In the genomic region with DNA sequence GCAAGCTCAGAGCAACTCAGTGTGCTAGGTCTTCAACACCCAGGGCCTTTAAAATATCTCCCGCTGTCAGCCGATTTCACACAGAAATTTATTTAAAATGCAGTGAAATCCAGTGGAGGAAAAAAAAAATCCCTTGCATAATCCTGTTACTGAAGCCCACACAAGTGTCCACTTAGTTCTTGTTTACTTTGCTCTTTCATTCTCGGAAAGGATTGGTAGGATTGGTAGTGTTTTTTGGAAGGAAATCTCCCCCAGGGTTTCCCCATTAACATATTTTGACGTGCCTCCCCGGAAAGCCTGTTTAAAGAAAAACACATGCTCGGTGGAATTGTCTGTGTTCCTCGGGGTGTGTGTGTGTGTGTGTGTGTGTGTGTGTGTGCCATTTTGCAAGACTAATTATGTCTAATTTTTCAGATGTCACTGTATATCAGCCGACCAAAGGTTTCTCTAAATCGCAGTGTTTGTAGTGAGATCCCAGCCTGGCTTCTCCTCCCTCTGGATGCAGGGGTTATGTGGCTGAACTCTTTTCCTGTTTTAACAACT, we compare ENCODE assay signal across 8 mouse cellular contexts. TPM values are rescaled to one million over a fixed set of nuclear protein-coding genes. Genes with fewer than 3 reads are reported as not detected.
A peak's percentile ranks its signal among the peaks of the same experiment; 100 is the strongest.
DNase-seq lines count a peak whose midpoint lies in the region; ATAC-seq and TF ChIP-seq lines count a peak whose summit lies in the region.

No protein-coding gene starts in this region.

- TF ChIP-seq EP300 in lung, postnatal 0 days (IDR thresholded peaks at IDR 0.05): peak; percentile 61

- no peak for TF ChIP-seq POLR2A in kidney, adult 2 months (IDR thresholded peaks at IDR 0.05; ENCODE audit: low read depth, low read length)

- H3K9ac ChIP-seq in hindbrain, embryonic 11.5 days (ENCODE audit: low read depth, low read length): peak overlapping the region; percentile 49
- H3K9ac ChIP-seq in lung, postnatal 0 days (replicated peaks; ENCODE audit: low read depth): peak overlapping the region; percentile 46

- no peaks in the 10 kb centered on the region for H3K9me3 ChIP-seq in hindbrain, embryonic 11.5 days (ENCODE audit: control insufficient read depth, low read length)
- H3K9me3 ChIP-seq in lung, postnatal 0 days (ENCODE audit: low read length): no peaks in the 10 kb centered on the region

- no peak overlapping the region; the same call in 1 of the 2 replicates for H3K27ac ChIP-seq in kidney, adult 2 months (ENCODE audit: insufficient read depth, low read depth, low read length)
- no peak overlapping the region for H3K27ac ChIP-seq in hindbrain, embryonic 11.5 days (ENCODE audit: low read depth, low read length)
- peak overlapping the region; percentile 80 for H3K27ac ChIP-seq in lung, postnatal 0 days (ENCODE audit: low read length)

- H3K27me3 ChIP-seq in kidney, adult 2 months (replicated peaks; ENCODE audit: control insufficient read depth, insufficient read depth, low read length): no peaks in the 10 kb centered on the region
- H3K27me3 ChIP-seq in hindbrain, embryonic 11.5 days (ENCODE audit: control insufficient read depth, insufficient read depth, low read length): no peaks in the 10 kb centered on the region
- H3K27me3 ChIP-seq in lung, postnatal 0 days (replicated peaks; ENCODE audit: insufficient read depth, low read length): no peaks in the 10 kb centered on the region

- H3K36me3 ChIP-seq in kidney, adult 2 months (ENCODE audit: control insufficient read depth, insufficient read depth, low read length): no peaks in the 10 kb centered on the region
- no peaks in the 10 kb centered on the region for H3K36me3 ChIP-seq in hindbrain, embryonic 11.5 days (ENCODE audit: control insufficient read depth, insufficient read depth, low read length)
- no peaks in the 10 kb centered on the region for H3K36me3 ChIP-seq in lung, postnatal 0 days (ENCODE audit: insufficient read depth, low read length)

- no peak; the same call in 1 of the 2 replicates for ATAC-seq in hindbrain, embryonic 11.5 days (ENCODE audit: low FRiP score)
- peak; percentile 50 for ATAC-seq in lung, postnatal 0 days
- ATAC-seq in CD4-positive, CD25-positive, alpha-beta regulatory T cell, adult 4 months: no peak

- peak; percentile 45 for DNase-seq in kidney, adult 2 months
- DNase-seq in kidney, adult 8-10 months: no peak
- peak; percentile 23 for DNase-seq in brain, adult 2 months (ENCODE audit: low read depth, low spot score)
- DNase-seq in hindbrain, embryonic 11.5 days (ENCODE audit: low spot score): no peak
- DNase-seq in lung, postnatal 0 days (ENCODE audit: low spot score): peak; percentile 84
- no peak for DNase-seq in cerebellum, postnatal 10 days
- DNase-seq in c-Kit-positive CD71-positive TER-119-positive erythroid progenitor cells, embryonic 14.5 days (ENCODE audit: low spot score): no peak

- 13% methylated on average over 9 of the region's 9 CpGs for WGBS in kidney, adult 2 months
- WGBS in hindbrain, embryonic 11.5 days: 10% methylated on average over 9 of the region's 9 CpGs
- 7% methylated on average over 9 of the region's 9 CpGs for WGBS in lung, postnatal 0 days

- no peaks in the 10 kb centered on the region; the same call in 1 of the 2 replicates for H3K4me1 ChIP-seq in kidney, adult 2 months (ENCODE audit: control insufficient read depth, insufficient read depth, low read length)
- H3K4me1 ChIP-seq in hindbrain, embryonic 11.5 days (replicated peaks; ENCODE audit: control insufficient read depth, insufficient read depth, low read length): no peaks in the 10 kb centered on the region
- no peaks in the 10 kb centered on the region for H3K4me1 ChIP-seq in lung, postnatal 0 days (ENCODE audit: insufficient read depth, low read depth, low read length)

- H3K4me2 ChIP-seq in hindbrain, embryonic 11.5 days (replicated peaks; ENCODE audit: low read depth, low read length): peak overlapping the region; percentile 84
- peak overlapping the region; percentile 75 for H3K4me2 ChIP-seq in lung, postnatal 0 days (replicated peaks; ENCODE audit: low read depth, low read length)

- H3K4me3 ChIP-seq in kidney, adult 2 months (ENCODE audit: insufficient read depth, low read depth, low read length): peak overlapping the region; percentile 81
- peak overlapping the region; percentile 36 for H3K4me3 ChIP-seq in hindbrain, embryonic 11.5 days (ENCODE audit: low read depth, low read length)
- H3K4me3 ChIP-seq in lung, postnatal 0 days (ENCODE audit: low read depth, low read length): peak overlapping the region; percentile 47

- TF ChIP-seq CTCF in kidney, adult 2 months (conservative IDR thresholded peaks at IDR 0.05; ENCODE audit: insufficient read depth, insufficient read length, low read depth, low read length): no peak
- no peak for TF ChIP-seq CTCF in lung, postnatal 0 days (IDR thresholded peaks at IDR 0.05)

RNA-seq across cellular contexts. Expression of gene Cd302, which starts 1.0 kb away (rescaled TPM):
- 37.3 and 47.4 TPM in 2 replicates for polyA plus RNA-seq in kidney, adult 2 months (2012; rRNA removed)
- 20.0 and 21.2 TPM in 2 replicates for polyA plus RNA-seq in hindbrain, embryonic 11.5 days (2014; fragmentation: Nextera tagmentation; extraction: Ambion mirVana)
- 74.9 and 87.1 TPM in 2 replicates for polyA plus RNA-seq in lung, postnatal 0 days (2015; fragmentation: Nextera tagmentation; extraction: Ambion mirVana)
- 1 to 10 TPM; 3.4 to 5.7 TPM for polyA plus RNA-seq in CD4-positive, CD25-positive, alpha-beta regulatory T cell, adult 4 months (2017; shearing (Covaris generic))

Comparison
In these comparisons a context has a peak if more than half of its experiments do, and no peak if none do; other contexts are left out.
1. DNase-seq: peak in kidney, adult 2 months (single experiment), brain, adult 2 months (single experiment) and lung, postnatal 0 days (single experiment); none in kidney, adult 8-10 months (0 of 2), hindbrain, embryonic 11.5 days (single experiment), cerebellum, postnatal 10 days (0 of 2) and c-Kit-positive CD71-positive TER-119-positive erythroid progenitor cells, embryonic 14.5 days (single experiment).
2. Peak in every context shown above with its lines, with median percentiles within 50 percentile points of each other: H3K4me3 ChIP-seq.